Mouse (Mus musculus): ENCODE results near the gene Sec16a. TPM values are rescaled to one million over a fixed set of nuclear protein-coding genes. Genes with fewer than 3 reads are reported as not detected.
A peak's percentile ranks its signal among the peaks of the same experiment; 100 is the strongest.
"Not testable (repeated sequence)": the region's sequence is repeated elsewhere in the genome, so short reads cannot be mapped to it uniquely, and the experiment has no call there.

Gene Sec16a
- polyA plus RNA-seq, 1 experiment from 2014 or later, result 21.3 TPM

DNA sequence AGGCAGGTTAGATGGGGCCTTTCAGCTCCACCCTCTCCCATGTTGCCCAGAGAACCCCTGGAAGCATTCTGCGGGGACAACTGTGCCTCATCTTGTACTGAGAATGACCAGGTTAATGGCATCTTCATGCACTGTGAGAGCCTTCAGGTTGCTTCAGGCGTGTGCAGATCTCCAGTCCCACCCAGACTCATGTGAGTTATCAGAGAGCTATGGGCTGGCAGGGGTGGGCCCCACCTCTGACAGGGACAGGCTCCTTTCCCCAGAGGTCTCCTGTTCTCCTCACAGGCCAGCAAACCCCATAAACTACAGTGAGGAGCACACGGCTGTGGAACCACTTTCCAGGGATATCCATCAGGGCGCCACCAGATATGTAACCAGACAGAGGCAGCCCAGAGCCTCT is 44.0 kb downstream of the Sec16a start:
- no peak overlapping the region for H3K9ac ChIP-seq
- peaks cover 69% of the 10 kb centered on the region for H3K36me3 ChIP-seq
- H3K27me3 ChIP-seq, result no peaks in the 10 kb centered on the region
- WGBS, result 88% methylated on average over 4 of the region's 4 CpGs
- no peak overlapping the region for H3K4me2 ChIP-seq
- no peak overlapping the region for H3K4me3 ChIP-seq
- peaks cover 3% of the 10 kb centered on the region for H3K4me1 ChIP-seq
- H3K27ac ChIP-seq, result no peak overlapping the region
- no peaks in the 10 kb centered on the region for H3K9me3 ChIP-seq
- ATAC-seq (ENCODE audit: borderline replicate concordance, extremely low read depth, low FRiP score, low TSS enrichment), result no peak

- 88% methylated on average over 5 of the region's 5 CpGs for WGBS
- H3K27me3 ChIP-seq, result no peaks in the 10 kb centered on the region
These were observed 44.7 kb downstream of the Sec16a start for GRCm38 (mm10) chr2:26400296-26400695.

GRCm38 (mm10) chr2:26399647-26400046 is 45.4 kb downstream of the Sec16a start:
- H3K27me3 ChIP-seq, result no peaks in the 10 kb centered on the region
- H3K9me3 ChIP-seq, result no peaks in the 10 kb centered on the region
- H3K9ac ChIP-seq, result no peak overlapping the region
- H3K4me1 ChIP-seq, result no peaks in the 10 kb centered on the region
- no peak overlapping the region for H3K4me2 ChIP-seq
- peaks cover 77% of the 10 kb centered on the region for H3K36me3 ChIP-seq
- no peak overlapping the region for H3K4me3 ChIP-seq
- WGBS, result 77% methylated on average over 5 of the region's 5 CpGs
- no peak overlapping the region for H3K27ac ChIP-seq
- ATAC-seq (ENCODE audit: borderline replicate concordance, extremely low read depth, low FRiP score, low TSS enrichment), result no peak

More at GRCm38 (mm10) chr2:26400296-26400695, 44.7 kb downstream of the Sec16a start:
- Histone ChIP-seq H3K9ac (no peak overlapping the region), H3K4me1 (no peaks in the 10 kb centered on the region), H3K4me2 (no peak overlapping the region), H3K27ac (no peak overlapping the region), H3K4me3 (no peak overlapping the region), H3K9me3 (no peaks in the 10 kb centered on the region), H3K36me3 (peaks cover 70% of the 10 kb centered on the region)
- no peak for ATAC-seq (ENCODE audit: borderline replicate concordance, extremely low read depth, low FRiP score, low TSS enrichment)

- H3K4me3 ChIP-seq, result no peak overlapping the region
- 84% methylated on average over 8 of the region's 8 CpGs for WGBS
- ATAC-seq (ENCODE audit: borderline replicate concordance, extremely low read depth, low FRiP score, low TSS enrichment), result no peak
- H3K9ac ChIP-seq, result no peak overlapping the region
- H3K4me1 ChIP-seq, result no peaks in the 10 kb centered on the region
- no peaks in the 10 kb centered on the region for H3K9me3 ChIP-seq
- H3K36me3 ChIP-seq, result peaks cover 83% of the 10 kb centered on the region
- H3K27me3 ChIP-seq, result no peaks in the 10 kb centered on the region
- no peak overlapping the region for H3K27ac ChIP-seq
- H3K4me2 ChIP-seq, result no peak overlapping the region
These were observed 46.0 kb downstream of the Sec16a start for GRCm38 (mm10) chr2:26398978-26399377.

- no peak overlapping the region for H3K4me2 ChIP-seq
- H3K4me1 ChIP-seq, result peaks cover 19% of the 10 kb centered on the region
- no peaks in the 10 kb centered on the region for H3K27me3 ChIP-seq
- no peak for ATAC-seq (ENCODE audit: borderline replicate concordance, extremely low read depth, low FRiP score, low TSS enrichment)
- no peak overlapping the region for H3K9ac ChIP-seq
- no peak overlapping the region for H3K4me3 ChIP-seq
- no peak overlapping the region for H3K27ac ChIP-seq
- peaks cover 72% of the 10 kb centered on the region for H3K36me3 ChIP-seq
- no peaks in the 10 kb centered on the region for H3K9me3 ChIP-seq
- 90% methylated on average over 6 of the region's 6 CpGs for WGBS
These were observed 53.4 kb downstream of the Sec16a start for GRCm38 (mm10) chr2:26391617-26392016.

DNA sequence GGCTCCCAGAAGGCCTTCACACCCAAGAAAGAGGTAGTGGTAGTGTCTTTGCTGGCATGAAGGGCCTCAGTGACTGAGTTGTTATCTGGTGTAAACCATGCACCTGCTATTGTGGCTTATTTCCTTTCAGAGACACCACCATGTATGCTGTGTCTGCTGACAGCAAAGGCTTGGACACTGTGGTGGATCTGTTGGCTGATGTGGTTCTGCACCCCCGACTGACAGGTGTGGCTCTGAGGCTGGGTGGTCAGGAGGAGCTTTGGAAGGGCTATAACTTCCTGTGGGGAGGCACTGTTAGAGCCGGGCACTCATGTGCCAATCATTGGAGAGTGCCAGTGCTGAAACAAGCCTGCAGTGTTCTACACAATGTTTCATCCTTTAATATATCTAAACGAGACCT is 54.1 kb downstream of the Sec16a start:
- ATAC-seq (ENCODE audit: borderline replicate concordance, extremely low read depth, low FRiP score, low TSS enrichment), result no peak
- Histone ChIP-seq H3K9ac (no peak overlapping the region), H3K9me3 (no peaks in the 10 kb centered on the region), H3K27me3 (no peaks in the 10 kb centered on the region), H3K4me1 (peaks cover 19% of the 10 kb centered on the region), H3K27ac (no peak overlapping the region), H3K4me3 (no peak overlapping the region), H3K4me2 (no peak overlapping the region), H3K36me3 (peaks cover 72% of the 10 kb centered on the region)
- 77% methylated on average over 3 of the region's 3 CpGs for WGBS

- Histone ChIP-seq H3K4me1 (peaks cover 19% of the 10 kb centered on the region), H3K4me2 (peak within 1 kb of the TSS; percentile 94), H3K9me3 (no peaks in the 10 kb centered on the region), H3K27ac (peak within 1 kb of the TSS; percentile 42; the same call in 1 of the 2 replicates), H3K27me3 (no peaks in the 10 kb centered on the region), H3K36me3 (peaks cover 72% of the 10 kb centered on the region), H3K4me3 (peak within 1 kb of the TSS; percentile 76), H3K9ac (peak within 1 kb of the TSS; percentile 90)
- under 1% methylated on average over 60 of the region's 60 CpGs for WGBS
- peak; percentile 87 for ATAC-seq (ENCODE audit: borderline replicate concordance, extremely low read depth, low FRiP score, low TSS enrichment)
These were observed 55.8 kb downstream of the Sec16a start, which contains the start of the genes Entr1 and Pmpca for GRCm38 (mm10) chr2:26389154-26389690. Gene Entr1, minus strand, starts transcription at chr2:26389316. Gene Pmpca, plus strand, starts transcription at chr2:26389339.

- peaks cover 72% of the 10 kb centered on the region for H3K36me3 ChIP-seq
These were observed 56.3 kb downstream of the Sec16a start for GRCm38 (mm10) chr2:26388682-26389153.

GRCm38 (mm10) chr2:26387713-26388112 is 57.3 kb downstream of the Sec16a start:
- Histone ChIP-seq H3K36me3 (peaks cover 72% of the 10 kb centered on the region), H3K4me1 (peaks cover 19% of the 10 kb centered on the region), H3K27ac (no peak overlapping the region), H3K9me3 (no peaks in the 10 kb centered on the region), H3K27me3 (no peaks in the 10 kb centered on the region), H3K9ac (peak overlapping the region; percentile 90; the same call in 1 of the 2 replicates), H3K4me2 (peak overlapping the region; percentile 94), H3K4me3 (peak overlapping the region; percentile 76)
- 75% methylated on average over 3 of the region's 3 CpGs for WGBS
- no peak for ATAC-seq (ENCODE audit: borderline replicate concordance, extremely low read depth, low FRiP score, low TSS enrichment)

More at GRCm38 (mm10) chr2:26388682-26389153, 56.3 kb downstream of the Sec16a start:
- H3K4me3 ChIP-seq, result peak overlapping the region; percentile 76
- H3K9me3 ChIP-seq, result no peaks in the 10 kb centered on the region
- peak overlapping the region; percentile 42; the same call in 1 of the 2 replicates for H3K27ac ChIP-seq
- under 1% methylated on average over 34 of the region's 45 CpGs for WGBS
- H3K9ac ChIP-seq, result peak overlapping the region; percentile 90
- peak overlapping the region; percentile 94 for H3K4me2 ChIP-seq
- H3K4me1 ChIP-seq, result peaks cover 19% of the 10 kb centered on the region
- no peaks in the 10 kb centered on the region for H3K27me3 ChIP-seq
- ATAC-seq (ENCODE audit: borderline replicate concordance, extremely low read depth, low FRiP score, low TSS enrichment), result peak; percentile 53; the same call in 1 of the 2 replicates

GRCm38 (mm10) chr2:26380871-26381270 is 64.1 kb downstream of the Sec16a start:
- not testable (repeated sequence) for H3K9me3 ChIP-seq; H3K27me3 ChIP-seq; H3K4me1 ChIP-seq; ATAC-seq (ENCODE audit: borderline replicate concordance, extremely low read depth, low FRiP score, low TSS enrichment)
- peaks cover 67% of the 10 kb centered on the region for H3K36me3 ChIP-seq
- H3K9ac ChIP-seq, result peak overlapping the region; percentile 71; the same call in 1 of the 2 replicates
- H3K27ac ChIP-seq, result 0 out of 2 replicates have a peak overlapping the region, but pooled peaks have one; percentile 25
- peak overlapping the region; percentile 89 for H3K4me2 ChIP-seq
- WGBS, result 20% methylated on average over 6 of the region's 6 CpGs
- H3K4me3 ChIP-seq, result peak overlapping the region; percentile 78

- Histone ChIP-seq H3K4me3 (peak within 1 kb of the TSS; percentile 78), H3K4me1 (peaks cover 4% of the 10 kb centered on the region), H3K4me2 (peak within 1 kb of the TSS; percentile 89), H3K27me3 (no peaks in the 10 kb centered on the region), H3K27ac (peak within 1 kb of the TSS; percentile 25; the same call in 1 of the 2 replicates), H3K36me3 (peaks cover 67% of the 10 kb centered on the region), H3K9me3 (no peaks in the 10 kb centered on the region), H3K9ac (peak within 1 kb of the TSS; percentile 71)
- peak; percentile 95 for ATAC-seq (ENCODE audit: borderline replicate concordance, extremely low read depth, low FRiP score, low TSS enrichment)
- WGBS, result under 1% methylated on average over 38 of the region's 38 CpGs
These were observed 64.8 kb downstream of the Sec16a start, which contains the start of gene Snapc4 for GRCm38 (mm10) chr2:26380131-26380771. Gene Snapc4, minus strand, starts transcription at chr2:26380653.

GRCm38 (mm10) chr2:26372396-26372795 is 72.6 kb downstream of the Sec16a start:
- H3K27me3 ChIP-seq, result no peaks in the 10 kb centered on the region
- H3K9me3 ChIP-seq, result no peaks in the 10 kb centered on the region
- H3K4me2 ChIP-seq, result no peak overlapping the region
- no peak for ATAC-seq (ENCODE audit: borderline replicate concordance, extremely low read depth, low FRiP score, low TSS enrichment)
- peaks cover 95% of the 10 kb centered on the region for H3K36me3 ChIP-seq
- H3K9ac ChIP-seq, result no peak overlapping the region
- WGBS, result 94% methylated on average over 8 of the region's 8 CpGs
- H3K27ac ChIP-seq, result no peak overlapping the region
- no peak overlapping the region for H3K4me3 ChIP-seq
- no peaks in the 10 kb centered on the region for H3K4me1 ChIP-seq
